8 mouse cellular contexts compared by ENCODE assay signal in genomic region chr7:63912234-63912810, GRCm38 (mm10). TPM values are rescaled to one million over a fixed set of nuclear protein-coding genes. Genes with fewer than 3 reads are reported as not detected.
A peak's percentile ranks its signal among the peaks of the same experiment; 100 is the strongest.
DNase-seq lines count a peak whose midpoint lies in the region; ATAC-seq and TF ChIP-seq lines count a peak whose summit lies in the region.

No protein-coding gene starts in this region.

- no peak for TF ChIP-seq POLR2A in thymus, adult 2 months (IDR thresholded peaks at IDR 0.05; ENCODE audit: control insufficient read depth, extremely low read depth, insufficient read depth, low read length, poor library complexity)

- no peak for TF ChIP-seq CTCF in thymus, adult 2 months (IDR thresholded peaks at IDR 0.05; ENCODE audit: borderline replicate concordance, control insufficient read depth, extremely low read depth, insufficient read depth, low read length, poor library complexity)

- H3K36me3 ChIP-seq in thymus, adult 2 months (ENCODE audit: control insufficient read depth, insufficient read depth, low read length), result no peaks in the 10 kb centered on the region
- no peaks in the 10 kb centered on the region for H3K36me3 ChIP-seq in intestine, embryonic 15.5 days
- H3K36me3 ChIP-seq in stomach, embryonic 16.5 days (ENCODE audit: control insufficient read depth, insufficient read depth, low read length), result no peaks in the 10 kb centered on the region

- H3K27ac ChIP-seq in thymus, adult 2 months (ENCODE audit: control insufficient read depth, insufficient read depth, low read length), result peak overlapping the region; percentile 32; the same call in 1 of the 2 replicates
- peak overlapping the region; percentile 38; the same call in 1 of the 2 replicates for H3K27ac ChIP-seq in intestine, embryonic 15.5 days
- H3K27ac ChIP-seq in stomach, embryonic 16.5 days (ENCODE audit: low read length), result peak overlapping the region; percentile 39

- 0 out of 2 replicates have a peak, but pooled peaks have one; percentile 21 for ATAC-seq in intestine, embryonic 15.5 days
- ATAC-seq in stomach, embryonic 16.5 days (ENCODE audit: insufficient read depth, low FRiP score), result peak; percentile 27; the same call in 1 of the 2 replicates
- ATAC-seq in cerebellum, adult (ENCODE audit: insufficient number of reproducible peaks, low FRiP score, low TSS enrichment), result no peak

- no peak overlapping the region for H3K4me3 ChIP-seq in thymus, adult 2 months (ENCODE audit: control insufficient read depth, insufficient read depth, low read length)
- no peak overlapping the region for H3K4me3 ChIP-seq in intestine, embryonic 15.5 days (replicated peaks)
- no peak overlapping the region for H3K4me3 ChIP-seq in stomach, embryonic 16.5 days (replicated peaks; ENCODE audit: low read length)

- no peak overlapping the region for H3K9ac ChIP-seq in intestine, embryonic 15.5 days
- H3K9ac ChIP-seq in stomach, embryonic 16.5 days (ENCODE audit: low read length), result no peak overlapping the region

- H3K27me3 ChIP-seq in thymus, adult 2 months (ENCODE audit: control insufficient read depth, insufficient read depth, low read length), result no peaks in the 10 kb centered on the region
- H3K27me3 ChIP-seq in intestine, embryonic 15.5 days (replicated peaks), result no peaks in the 10 kb centered on the region
- no peaks in the 10 kb centered on the region for H3K27me3 ChIP-seq in stomach, embryonic 16.5 days (ENCODE audit: control insufficient read depth, insufficient read depth, low read length)

- H3K9me3 ChIP-seq in intestine, embryonic 15.5 days, result no peaks in the 10 kb centered on the region
- H3K9me3 ChIP-seq in stomach, embryonic 16.5 days (replicated peaks; ENCODE audit: control insufficient read depth, low read length), result no peaks in the 10 kb centered on the region

- WGBS in thymus, adult 2 months, result 58% methylated on average over 7 of the region's 7 CpGs
- 39% methylated on average over 7 of the region's 7 CpGs for WGBS in intestine, embryonic 15.5 days
- 23% methylated on average over 7 of the region's 7 CpGs for WGBS in stomach, embryonic 16.5 days

- no peak for DNase-seq in thymus, adult 2 months
- no peak for DNase-seq in thymus, postnatal 25 days
- DNase-seq in gastrocnemius, postnatal 25 days, result peak; percentile 74
- DNase-seq in lung, postnatal 4 days, result peak; percentile 69 to 83
- no peak for DNase-seq in left cerebral cortex, adult 9 months (ENCODE audit: low spot score in 2 of 2)

- H3K4me1 ChIP-seq in thymus, adult 2 months (replicated peaks; ENCODE audit: control insufficient read depth, insufficient read depth, low read length), result peaks cover 69% of the 10 kb centered on the region
- peaks cover 48% of the 10 kb centered on the region for H3K4me1 ChIP-seq in intestine, embryonic 15.5 days (replicated peaks)
- H3K4me1 ChIP-seq in stomach, embryonic 16.5 days (ENCODE audit: control insufficient read depth, insufficient read depth, low read length), result peaks cover 52% of the 10 kb centered on the region

- no peak overlapping the region for H3K4me2 ChIP-seq in intestine, embryonic 15.5 days (replicated peaks)
- H3K4me2 ChIP-seq in stomach, embryonic 16.5 days (ENCODE audit: low read depth, low read length), result no peak overlapping the region

RNA-seq across cellular contexts. Expression of gene E030018B13Rik, which starts 4.3 kb away (rescaled TPM):
- polyA plus RNA-seq in thymus, adult 2 months (2012; rRNA removed), result not detected in 2 replicates
- total RNA-seq in gastrocnemius, postnatal 25 days (2021), result not detected
- polyA plus RNA-seq in intestine, embryonic 15.5 days (2015; fragmentation: Nextera tagmentation; extraction: Ambion mirVana), result not detected in 2 replicates
- polyA plus RNA-seq in stomach, embryonic 16.5 days (2015; fragmentation: Nextera tagmentation; extraction: Ambion mirVana), result not detected in 2 replicates

RNA-seq across cellular contexts. Expression of gene Klf13, which starts 26.4 kb away (rescaled TPM):
- 172 and 234 TPM in 2 replicates for polyA plus RNA-seq in thymus, adult 2 months (2012; rRNA removed)
- total RNA-seq in gastrocnemius, postnatal 25 days (2021), result 10 to 100 TPM; 38.9 to 43.1 TPM
- polyA plus RNA-seq in intestine, embryonic 15.5 days (2015; fragmentation: Nextera tagmentation; extraction: Ambion mirVana), result 25.9 and 26.7 TPM in 2 replicates
- 29.1 and 30.8 TPM in 2 replicates for polyA plus RNA-seq in stomach, embryonic 16.5 days (2015; fragmentation: Nextera tagmentation; extraction: Ambion mirVana)

Comparison
In these comparisons a context has a peak if more than half of its experiments do, and no peak if none do; other contexts are left out.
1. DNase-seq: peak in gastrocnemius, postnatal 25 days (single experiment) and lung, postnatal 4 days (2 of 2); none in thymus, adult 2 months (single experiment), thymus, postnatal 25 days (single experiment) and left cerebral cortex, adult 9 months (0 of 2).
2. Peak in every context shown above with its lines, with median percentiles within 50 percentile points of each other: H3K27ac ChIP-seq.